Mouse (Mus musculus) retina, adult 2 months (tissue): ENCODE measurements around the gene Arid3a.

Experiments
- DNase-seq: peaks from one replicate; pipeline ENCODE4 v3.0.0-alpha.2; 2012; ENCODE audit warnings: low read depth, low spot score

Gene Arid3a

GRCm38 (mm10) chr10:79927324-79928029 lies 634 bp downstream of the Arid3a start:
- no peak for DNase-seq

- no peak for DNase-seq
These were observed 1.3 kb downstream of the Arid3a start for GRCm38 (mm10) chr10:79928030-79928694.

- no peak for DNase-seq
These were observed 2.3 kb downstream of the Arid3a start for GRCm38 (mm10) chr10:79928907-79929701.

- DNase-seq, result no peak
These were observed 3.4 kb downstream of the Arid3a start for GRCm38 (mm10) chr10:79929967-79930825.

GRCm38 (mm10) chr10:79930826-79931186 lies 4.0 kb downstream of the Arid3a start:
- DNase-seq, result no peak

- DNase-seq, result no peak
These were observed 5.0 kb downstream of the Arid3a start for GRCm38 (mm10) chr10:79931797-79932196.

GRCm38 (mm10) chr10:79932736-79933135 lies 5.9 kb downstream of the Arid3a start:
- DNase-seq, result no peak

- DNase-seq, result no peak
These were observed 6.4 kb downstream of the Arid3a start for GRCm38 (mm10) chr10:79933145-79933679.

- no peak for DNase-seq
These were observed 7.0 kb downstream of the Arid3a start for GRCm38 (mm10) chr10:79933861-79934260.

- DNase-seq, result no peak
These were observed 7.5 kb downstream of the Arid3a start for GRCm38 (mm10) chr10:79934272-79934721.

- DNase-seq, result no peak
These were observed 8.1 kb downstream of the Arid3a start for GRCm38 (mm10) chr10:79934794-79935569.

GRCm38 (mm10) chr10:79936284-79936910 lies 9.6 kb downstream of the Arid3a start:
- no peak for DNase-seq

GRCm38 (mm10) chr10:79936911-79937441 lies 10.1 kb downstream of the Arid3a start:
- no peak for DNase-seq

- no peak for DNase-seq
These were observed 11.1 kb downstream of the Arid3a start for GRCm38 (mm10) chr10:79937775-79938526.

GRCm38 (mm10) chr10:79940749-79941148 lies 13.9 kb downstream of the Arid3a start:
- no peak for DNase-seq

- no peak for DNase-seq
These were observed 16.1 kb downstream of the Arid3a start for GRCm38 (mm10) chr10:79942988-79943387.

- no peak for DNase-seq
These were observed 16.6 kb downstream of the Arid3a start for GRCm38 (mm10) chr10:79943471-79943901.

GRCm38 (mm10) chr10:79945507-79946234 lies 18.8 kb downstream of the Arid3a start:
- DNase-seq, result no peak
